Mouse (Mus musculus) urinary bladder, adult 2 months (tissue): ENCODE measurements around the gene Ldlrad3. TPM values are rescaled to one million over a fixed set of nuclear protein-coding genes. Genes with fewer than 3 reads are reported as not detected.

Source experiments
- DNase-seq: peaks from one replicate; pipeline ENCODE4 v3.0.0; 2022; ENCODE audit warnings: low spot score
- polyA plus RNA-seq: library from polyadenylated mRNA; depleted of rRNA; stranded (reverse); fragments of >200 nt; gene quantifications from 2 replicates; pipeline ENCODE4 v1.2.3, GENCODE M21; 2012

Ldlrad3 gene
- polyA plus RNA-seq, 1 experiment: 7.4 TPM

GRCm38 (mm10) chr2:102038229-102038894 lies 147.8 kb downstream of the Ldlrad3 start:
- DNase-seq: no peak

GRCm38 (mm10) chr2:102036665-102037511 lies 149.3 kb downstream of the Ldlrad3 start:
- DNase-seq: no peak

- no peak for DNase-seq
Measured at GRCm38 (mm10) chr2:102034513-102034879, 151.7 kb downstream of the Ldlrad3 start.

GRCm38 (mm10) chr2:102033818-102034512 lies 152.2 kb downstream of the Ldlrad3 start:
- no peak for DNase-seq

GRCm38 (mm10) chr2:102032713-102033343 lies 153.4 kb downstream of the Ldlrad3 start:
- no peak for DNase-seq

- no peak for DNase-seq
Measured at GRCm38 (mm10) chr2:102030652-102031051, 155.5 kb downstream of the Ldlrad3 start.

GRCm38 (mm10) chr2:102030152-102030551 lies 156.0 kb downstream of the Ldlrad3 start:
- DNase-seq: no peak

GRCm38 (mm10) chr2:102029682-102030081 lies 156.5 kb downstream of the Ldlrad3 start:
- DNase-seq: no peak

- no peak for DNase-seq
Measured at GRCm38 (mm10) chr2:102027265-102027664, 158.9 kb downstream of the Ldlrad3 start.

GRCm38 (mm10) chr2:102026156-102026555 lies 160.0 kb downstream of the Ldlrad3 start:
- DNase-seq: no peak

GRCm38 (mm10) chr2:102024483-102024882 lies 161.7 kb downstream of the Ldlrad3 start:
- DNase-seq: no peak

GRCm38 (mm10) chr2:102021371-102022084 lies 164.7 kb downstream of the Ldlrad3 start:
- DNase-seq: no peak

GRCm38 (mm10) chr2:102020546-102020945 lies 165.6 kb downstream of the Ldlrad3 start:
- DNase-seq: no peak

- DNase-seq: no peak
Measured at GRCm38 (mm10) chr2:102014538-102015113, 171.6 kb downstream of the Ldlrad3 start.

GRCm38 (mm10) chr2:102011311-102011975 lies 174.7 kb downstream of the Ldlrad3 start:
- no peak for DNase-seq

GRCm38 (mm10) chr2:102009766-102010265 lies 176.4 kb downstream of the Ldlrad3 start:
- no peak for DNase-seq

- DNase-seq: no peak
Measured at GRCm38 (mm10) chr2:102006143-102006542, 180.0 kb downstream of the Ldlrad3 start.

- no peak for DNase-seq
Measured at GRCm38 (mm10) chr2:102005377-102006007, 180.7 kb downstream of the Ldlrad3 start.

GRCm38 (mm10) chr2:102003776-102004264 lies 182.4 kb downstream of the Ldlrad3 start:
- DNase-seq: no peak
